Mouse (Mus musculus) hindbrain, embryonic 14.5 days (tissue): ENCODE data around the gene Usp35. TPM values are rescaled to one million over a fixed set of nuclear protein-coding genes. Genes with fewer than 3 reads are reported as not detected.

Source experiments
- ATAC-seq: fragments of 200-750 bp; cut with Nextera tagmentation; 2 replicates; pipeline ENCODE4 v1.8.0; 2017; ENCODE audit warnings: moderate number of reproducible peaks, mild to moderate bottlenecking, moderate TSS enrichment, moderate library complexity; ENCODE audit not compliant: low FRiP score
- DNase-seq: peaks from one replicate; pipeline ENCODE4 v3.0.0-alpha.2; 2015; ENCODE audit warnings: low spot score
- H3K27ac ChIP-seq: fragments of 300-500 bp; sonication (generic); 2 replicates; pipeline ENCODE4 v1.5.1; 2014; ENCODE audit warnings: mild to moderate bottlenecking, moderate library complexity
- H3K27me3 ChIP-seq: fragments of 300-500 bp; sonication (generic); 2 replicates; pipeline ENCODE4 v1.6.1; 2014; ENCODE audit warnings: mild to moderate bottlenecking, low read length, mixed read lengths; ENCODE audit not compliant: control insufficient read depth, insufficient read depth
- H3K36me3 ChIP-seq: fragments of 300-500 bp; sonication (generic); replicated peaks from 2 replicates; pipeline ENCODE4 v1.6.1; 2014; ENCODE audit not compliant: control insufficient read depth, insufficient read depth
- H3K4me1 ChIP-seq: fragments of 300-500 bp; sonication (generic); replicated peaks from 2 replicates; pipeline ENCODE4 v1.6.1; 2014; ENCODE audit warnings: antibody characterized with exemption, low read length, mixed read lengths; ENCODE audit not compliant: control insufficient read depth, insufficient read depth
- H3K4me2 ChIP-seq: fragments of 300-500 bp; sonication (generic); replicated peaks from 2 replicates; pipeline ENCODE4 v1.6.1; 2014; ENCODE audit warnings: mild to moderate bottlenecking, moderate library complexity
- H3K4me3 ChIP-seq: fragments of 300-500 bp; sonication (generic); replicated peaks from 2 replicates; pipeline ENCODE4 v1.5.1; 2014; ENCODE audit warnings: mild to moderate bottlenecking, low read length
- H3K9ac ChIP-seq: fragments of 300-500 bp; sonication (generic); 2 replicates; pipeline ENCODE4 v1.6.1; 2014
- H3K9me3 ChIP-seq: fragments of 300-500 bp; sonication (generic); 2 replicates; pipeline ENCODE4 v1.6.1; 2016; ENCODE audit warnings: low read length; ENCODE audit not compliant: control insufficient read depth
- WGBS: fragments of 180-500 bp; shearing (Covaris S2); extraction: QIAGEN DNeasy Blood & Tissue Kit; methylation state at CpG from one replicate; pipeline ENCODE4 v1.1.7; 2014; 5-methylcytosine and 5-hydroxymethylcytosine counted together
- polyA plus RNA-seq: library from polyadenylated mRNA; unstranded; fragments of >200 nt; fragmentation: Nextera tagmentation; extraction: Ambion mirVana; gene quantifications from 2 replicates; pipeline ENCODE4 v1.2.1, GENCODE M21; 2014

The Usp35 gene
- polyA plus RNA-seq, 1 experiment from 2014 or later = 3.8 TPM

DNA sequence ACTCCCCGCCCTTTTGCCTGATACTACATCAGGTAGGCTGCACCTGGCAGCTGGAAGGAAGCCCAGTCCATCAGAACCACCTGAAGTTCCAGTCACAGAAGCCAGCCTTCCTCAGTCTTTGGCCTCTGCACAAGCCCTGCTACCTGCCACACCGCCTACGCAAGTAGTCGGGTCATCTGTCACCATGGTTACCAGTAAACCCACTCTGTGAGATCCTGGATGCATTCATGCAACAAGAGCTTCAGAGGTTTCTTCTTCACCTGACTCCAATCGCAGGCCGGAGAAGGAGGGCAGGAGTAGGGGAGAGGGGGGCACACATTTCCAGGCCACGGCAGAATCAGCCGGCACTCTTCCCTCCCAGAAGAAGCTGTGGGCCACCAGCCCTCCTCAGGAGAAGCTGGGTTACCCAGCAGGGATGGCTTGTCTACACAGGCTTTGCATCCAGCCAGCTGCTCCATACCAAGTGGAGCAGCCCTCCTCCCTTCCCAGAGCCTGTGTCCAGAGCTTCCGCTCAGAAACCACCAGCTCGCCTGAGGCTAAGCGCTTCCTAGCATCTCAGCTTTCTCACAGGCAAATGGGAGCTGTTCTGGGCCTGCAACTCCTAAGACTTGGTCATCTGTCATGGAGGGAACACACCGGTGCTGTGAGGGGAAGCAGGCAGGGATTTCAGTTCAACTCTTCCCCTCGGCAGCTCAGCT, 2.8 kb downstream of the Usp35 start:
- H3K36me3 ChIP-seq = 0 out of 2 replicates have a peak, but pooled peaks cover 8% of the 10 kb centered on the region
- H3K4me1 ChIP-seq = peaks cover 19% of the 10 kb centered on the region
- DNase-seq (no peak), ATAC-seq (no peak)
- no peak overlapping the region for H3K4me3 ChIP-seq
- H3K27ac ChIP-seq = no peak overlapping the region
- 68% methylated on average over 13 of the region's 13 CpGs for WGBS
- H3K4me2 ChIP-seq = no peak overlapping the region
- H3K9ac ChIP-seq = no peak overlapping the region
- peaks cover 35% of the 10 kb centered on the region for H3K27me3 ChIP-seq
- no peaks in the 10 kb centered on the region for H3K9me3 ChIP-seq

DNA sequence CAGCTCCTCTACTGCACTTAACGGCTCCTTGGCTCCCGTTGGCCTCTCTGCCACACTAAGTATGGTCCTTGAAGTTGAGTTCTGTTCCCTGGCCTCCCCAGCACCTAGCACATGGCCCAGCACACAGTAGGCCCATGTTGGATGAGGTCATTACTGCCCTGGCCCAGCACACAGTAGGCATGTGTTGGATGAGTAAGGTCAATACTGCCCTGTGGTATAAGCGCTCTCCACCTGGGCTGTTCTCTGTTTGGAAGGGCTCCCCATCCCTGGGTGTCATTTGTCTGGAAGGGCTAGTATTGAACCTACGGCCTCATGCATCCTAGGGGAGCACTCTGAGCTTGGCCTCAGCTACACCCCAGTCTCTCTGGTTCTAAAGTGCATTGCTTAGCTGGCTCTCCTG, 4.4 kb downstream of the Usp35 start:
- Histone ChIP-seq H3K9ac (no peak overlapping the region), H3K4me2 (no peak overlapping the region), H3K36me3 (peaks cover 13% of the 10 kb centered on the region; the same call in 1 of the 2 replicates), H3K4me3 (no peak overlapping the region), H3K27ac (no peak overlapping the region), H3K27me3 (peaks cover 36% of the 10 kb centered on the region), H3K9me3 (no peaks in the 10 kb centered on the region), H3K4me1 (peaks cover 7% of the 10 kb centered on the region)
- no peak for ATAC-seq
- DNase-seq = no peak
- WGBS = 95% methylated on average over 4 of the region's 4 CpGs

DNA sequence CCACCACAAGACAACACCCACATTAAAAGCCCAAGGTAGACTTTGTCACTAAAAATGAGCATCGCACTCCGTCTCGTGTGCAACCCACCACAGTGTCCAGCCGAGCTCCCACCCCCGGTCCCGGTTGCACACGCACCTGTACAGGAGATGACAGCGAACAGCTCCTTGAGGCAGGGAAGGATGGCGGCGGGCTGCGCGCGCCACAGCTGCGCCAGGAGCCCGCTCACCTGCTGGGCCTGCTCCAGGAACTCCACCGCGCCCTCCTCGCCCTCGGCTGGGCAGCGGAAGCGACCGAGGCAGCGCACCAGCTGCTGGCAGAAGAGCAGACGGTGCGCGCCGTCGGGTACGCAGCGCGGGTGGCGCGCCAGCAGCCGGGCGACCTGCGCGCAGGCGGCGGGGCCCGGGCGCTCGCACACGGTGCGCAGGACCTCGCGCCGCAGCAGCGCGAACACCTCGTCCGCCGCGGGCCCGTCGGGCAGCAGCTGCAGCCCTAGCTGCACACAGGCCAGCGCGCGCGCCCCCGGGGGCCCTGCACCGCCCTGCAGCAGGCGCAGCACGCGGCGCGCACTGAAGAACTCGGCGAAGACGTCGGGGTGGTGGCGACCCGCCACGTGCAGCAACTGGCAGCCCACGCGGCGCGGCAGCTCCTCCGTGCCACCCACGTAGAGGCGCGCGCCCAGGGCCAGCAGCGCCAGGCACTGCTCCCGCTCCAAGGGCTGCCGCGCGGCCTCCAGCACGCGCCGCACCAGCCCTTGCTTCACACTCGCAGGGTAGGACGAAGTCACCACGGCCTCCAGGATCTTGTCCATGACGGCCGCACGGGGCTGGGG, 6.4 kb downstream of the Usp35 start:
- no peaks in the 10 kb centered on the region for H3K9me3 ChIP-seq
- H3K27ac ChIP-seq = no peak overlapping the region
- H3K4me1 ChIP-seq = no peaks in the 10 kb centered on the region; the same call in 1 of the 2 replicates
- WGBS = 14% methylated on average over 89 of the region's 96 CpGs
- peaks cover 36% of the 10 kb centered on the region for H3K27me3 ChIP-seq
- DNase-seq (no peak), ATAC-seq (peak; percentile 21; the same call in 1 of the 2 replicates)
- peak overlapping the region; percentile 51 for H3K4me2 ChIP-seq
- peaks cover 17% of the 10 kb centered on the region; the same call in 1 of the 2 replicates for H3K36me3 ChIP-seq
- peak overlapping the region; percentile 28 for H3K4me3 ChIP-seq
- no peak overlapping the region for H3K9ac ChIP-seq

DNA sequence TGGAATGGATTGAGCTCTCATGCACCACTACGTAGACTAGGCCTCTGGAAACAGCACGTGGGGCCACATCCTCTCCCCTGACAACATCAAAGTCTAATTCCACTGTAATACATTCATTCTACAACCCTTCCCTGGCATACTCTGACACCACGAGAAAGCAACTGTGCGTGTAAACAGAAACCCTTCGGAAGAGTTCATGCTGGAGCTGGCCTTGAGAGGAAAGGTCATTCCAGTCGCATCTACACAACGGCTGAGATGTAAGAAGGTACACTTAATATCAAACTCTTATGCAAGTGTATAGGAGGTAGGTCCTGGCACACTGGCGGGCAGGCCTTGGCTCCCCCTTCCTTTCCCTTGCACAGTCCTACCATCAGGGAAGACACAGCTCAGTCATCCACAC, 7.5 kb downstream of the Usp35 start:
- Histone ChIP-seq H3K27ac (no peak overlapping the region), H3K4me1 (no peaks in the 10 kb centered on the region; the same call in 1 of the 2 replicates), H3K27me3 (peaks cover 36% of the 10 kb centered on the region), H3K9me3 (no peaks in the 10 kb centered on the region), H3K36me3 (peaks cover 23% of the 10 kb centered on the region), H3K9ac (no peak overlapping the region), H3K4me3 (no peak overlapping the region), H3K4me2 (no peak overlapping the region)
- DNase-seq (no peak), ATAC-seq (no peak)
- WGBS = 91% methylated on average over 8 of the region's 8 CpGs

DNA sequence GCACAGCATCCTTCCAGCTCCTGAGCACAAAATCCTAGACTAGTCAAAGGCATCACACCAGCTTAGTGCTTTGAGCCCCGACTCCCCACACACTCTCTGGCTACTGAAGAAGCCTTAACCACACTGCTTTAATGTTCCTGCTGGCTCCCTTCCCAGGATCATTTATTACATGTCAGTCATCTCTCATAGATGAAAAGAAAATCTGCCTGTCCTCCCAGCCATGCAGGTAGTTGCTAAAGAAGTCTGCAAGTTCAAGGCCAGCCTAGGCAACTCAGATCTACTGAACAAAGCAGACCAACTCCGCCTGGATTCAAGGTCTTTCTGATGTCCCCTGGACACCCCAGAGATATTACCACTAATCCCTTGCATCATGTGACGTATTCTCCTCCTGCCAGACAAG, 14.1 kb downstream of the Usp35 start:
- DNase-seq = no peak
- H3K4me2 ChIP-seq = no peak overlapping the region
- no peak overlapping the region for H3K9ac ChIP-seq
- no peak for ATAC-seq
- 87% methylated on average over 3 of the region's 3 CpGs for WGBS
- no peak overlapping the region for H3K4me3 ChIP-seq
- H3K9me3 ChIP-seq = no peaks in the 10 kb centered on the region
- peaks cover 49% of the 10 kb centered on the region for H3K36me3 ChIP-seq
- H3K4me1 ChIP-seq = no peaks in the 10 kb centered on the region
- H3K27ac ChIP-seq = no peak overlapping the region
- H3K27me3 ChIP-seq = no peaks in the 10 kb centered on the region

DNA sequence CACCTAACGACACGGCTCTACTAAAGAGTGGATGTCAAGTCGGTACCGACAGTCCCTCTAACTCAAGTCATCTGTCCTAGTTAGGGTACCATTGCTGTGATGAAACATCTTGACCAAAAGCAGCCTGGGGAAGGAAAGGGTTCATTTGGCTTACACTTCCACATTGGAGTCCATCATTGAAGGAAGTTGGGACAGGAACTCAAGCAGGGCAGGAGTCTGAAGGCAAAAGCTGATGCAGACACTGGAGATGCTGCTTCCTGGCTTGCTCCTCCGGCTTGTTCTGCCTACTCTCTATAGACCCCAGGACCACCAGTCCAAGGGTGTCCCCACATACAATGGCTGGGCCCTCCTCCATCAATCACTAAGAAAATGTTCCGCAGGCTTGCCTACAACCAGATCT, 16.2 kb downstream of the Usp35 start:
- no peaks in the 10 kb centered on the region for H3K27me3 ChIP-seq
- H3K4me1 ChIP-seq = no peaks in the 10 kb centered on the region
- H3K9me3 ChIP-seq = no peaks in the 10 kb centered on the region
- ATAC-seq (no peak), DNase-seq (no peak)
- no peak overlapping the region for H3K4me2 ChIP-seq
- 84% methylated on average over 6 of the region's 6 CpGs for WGBS
- H3K9ac ChIP-seq = no peak overlapping the region
- no peak overlapping the region for H3K4me3 ChIP-seq
- H3K27ac ChIP-seq = no peak overlapping the region
- H3K36me3 ChIP-seq = peaks cover 65% of the 10 kb centered on the region

DNA sequence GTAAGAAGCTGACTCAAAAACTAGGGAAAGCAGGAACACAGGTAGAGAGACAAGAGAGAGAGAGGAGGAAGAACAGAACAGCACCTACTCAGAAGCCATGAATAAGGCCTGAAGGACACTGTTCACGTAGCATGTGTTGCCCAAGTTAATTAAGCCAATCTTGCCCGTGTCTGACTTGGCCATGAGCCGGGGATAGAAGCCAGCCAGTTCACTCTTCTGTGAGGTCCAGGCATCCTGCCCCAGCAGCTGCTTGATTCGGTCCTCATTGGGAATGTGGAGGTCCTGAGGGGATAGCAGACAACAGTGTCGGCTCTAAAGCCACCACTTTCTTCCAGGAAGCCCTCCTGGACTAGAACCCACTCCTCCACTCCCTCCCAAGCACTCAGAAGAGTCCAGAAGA, 17.2 kb downstream of the Usp35 start:
- DNase-seq = no peak
- H3K9ac ChIP-seq = no peak overlapping the region
- peaks cover 72% of the 10 kb centered on the region for H3K36me3 ChIP-seq
- H3K27me3 ChIP-seq = no peaks in the 10 kb centered on the region
- no peak overlapping the region for H3K27ac ChIP-seq
- H3K4me1 ChIP-seq = no peaks in the 10 kb centered on the region
- no peak for ATAC-seq
- H3K9me3 ChIP-seq = no peaks in the 10 kb centered on the region
- 85% methylated on average over 5 of the region's 5 CpGs for WGBS
- no peak overlapping the region for H3K4me3 ChIP-seq
- H3K4me2 ChIP-seq = no peak overlapping the region

DNA sequence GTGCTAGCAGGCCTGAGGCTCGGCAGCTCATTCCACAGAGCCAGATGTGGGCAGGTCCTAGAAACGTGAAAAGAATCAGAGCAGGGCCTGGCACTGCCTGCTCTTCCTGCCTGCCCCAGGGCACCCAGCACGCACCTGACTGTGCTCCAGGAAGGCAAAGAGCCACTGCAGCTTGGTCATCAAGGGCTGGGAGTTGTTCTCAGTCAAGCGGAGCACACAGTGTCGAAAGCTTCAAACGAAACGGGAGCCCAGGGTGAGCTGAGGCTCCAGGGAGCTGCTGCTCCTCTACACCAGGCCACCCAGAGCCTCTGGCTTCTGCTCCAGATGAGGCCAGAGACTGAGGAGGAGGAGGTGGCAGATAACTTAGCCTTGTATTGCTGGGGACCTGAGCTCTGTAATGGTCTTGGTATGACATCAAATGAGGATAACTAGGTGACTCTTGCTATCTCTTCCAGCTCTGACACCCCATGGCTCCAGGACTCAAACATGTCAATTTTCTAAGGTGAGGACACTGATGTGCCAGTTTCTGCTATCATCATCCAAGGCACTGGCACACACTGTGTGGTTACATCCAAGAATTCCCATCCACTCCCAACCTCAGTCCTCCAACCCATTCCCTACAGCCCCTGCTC, 18.3 kb downstream of the Usp35 start:
- no peak overlapping the region for H3K4me3 ChIP-seq
- H3K4me1 ChIP-seq = no peaks in the 10 kb centered on the region
- DNase-seq (no peak), ATAC-seq (no peak)
- peaks cover 74% of the 10 kb centered on the region for H3K36me3 ChIP-seq
- H3K9me3 ChIP-seq = no peaks in the 10 kb centered on the region
- no peak overlapping the region for H3K27ac ChIP-seq
- H3K9ac ChIP-seq = no peak overlapping the region
- no peak overlapping the region for H3K4me2 ChIP-seq
- 79% methylated on average over 7 of the region's 7 CpGs for WGBS
- no peaks in the 10 kb centered on the region for H3K27me3 ChIP-seq

DNA sequence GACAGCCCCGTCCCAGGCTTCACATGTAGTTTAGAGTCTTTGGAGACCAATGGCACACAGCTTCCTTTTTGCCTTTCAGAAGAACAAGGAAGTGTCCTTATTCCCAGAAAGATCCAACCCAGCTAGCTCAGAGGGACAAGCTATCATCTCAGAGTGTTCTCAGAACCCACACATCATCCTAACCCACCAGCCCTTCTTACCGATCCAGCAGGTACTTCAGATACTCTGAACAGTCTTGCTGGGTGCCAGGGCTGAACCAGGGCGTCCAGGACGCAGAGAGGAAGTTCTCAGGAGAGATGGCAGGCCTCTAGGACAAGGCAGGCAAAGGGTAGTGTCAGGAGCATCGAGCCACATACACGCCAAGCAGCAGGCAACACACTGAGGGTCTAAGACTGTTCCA, 19.0 kb downstream of the Usp35 start:
- Histone ChIP-seq H3K4me3 (no peak overlapping the region), H3K27me3 (no peaks in the 10 kb centered on the region), H3K4me2 (no peak overlapping the region), H3K9ac (no peak overlapping the region), H3K36me3 (peaks cover 78% of the 10 kb centered on the region), H3K4me1 (no peaks in the 10 kb centered on the region), H3K27ac (no peak overlapping the region), H3K9me3 (no peaks in the 10 kb centered on the region)
- no peak for ATAC-seq
- WGBS = 94% methylated on average over 6 of the region's 6 CpGs
- no peak for DNase-seq
